Mouse (Mus musculus) CH12.LX (cell line): ENCODE measurements at regions not wholly inside any gene's neighbourhood (a gene's known extent, or its start where the extent isn't known, plus 50 kb on each side); places are given as distances from the start of the nearest gene placed in this dataset.

ENCODE experiments used
- DNase-seq: peaks from one replicate; pipeline ENCODE4 v3.0.0-alpha.2; 2013; ENCODE audit errors: extremely low read depth
- H3K27ac ChIP-seq: 2 replicates; pipeline ENCODE4 v1.5.1; 2012; ENCODE audit warnings: low read depth, mild to moderate bottlenecking, control low read depth, moderate library complexity; ENCODE audit not compliant: insufficient read depth
- H3K27me3 ChIP-seq: replicated peaks from 2 replicates; pipeline ENCODE3; 2012; ENCODE audit warnings: inconsistent platforms
- H3K36me3 ChIP-seq, 2 experiments: replicated peaks in 1 of 2; 2 replicates each; pipeline versions ENCODE3 to v1.6.1; 2012; ENCODE audit warnings: inconsistent platforms in 1 of 2, low read length in 1 of 2, mild to moderate bottlenecking in 1 of 2, mixed read lengths in 1 of 2, moderate library complexity in 1 of 2; ENCODE audit not compliant: control insufficient read depth in 1 of 2, insufficient read depth in 1 of 2
- H3K4me1 ChIP-seq, 2 experiments: 2 replicates each; pipeline ENCODE4 v1.6.1; 2012; ENCODE audit warnings: inconsistent platforms in 1 of 2, moderate library complexity in 1 of 2; ENCODE audit not compliant: insufficient read depth in 2 of 2, control insufficient read depth in 1 of 2
- H3K4me2 ChIP-seq: 2 replicates; pipeline ENCODE4 v1.6.1; 2012; ENCODE audit warnings: low read depth, mild to moderate bottlenecking, control low read depth; ENCODE audit not compliant: poor library complexity, insufficient read depth, severe bottlenecking
- H3K4me3 ChIP-seq, 3 experiments: fragments of 150-350 bp in 1 of 3; sonication (generic) in 1 of 3; replicated peaks in 1 of 3; 2 replicates each; pipeline versions ENCODE3 to v1.5.1; 2011 to 2012; ENCODE audit warnings: low read depth in 2 of 3, low read length in 2 of 3, mild to moderate bottlenecking in 2 of 3, moderate library complexity in 2 of 3, control low read depth in 1 of 3, improper control_type of control experiment in 1 of 3, inconsistent platforms in 1 of 3, mixed read lengths in 1 of 3; ENCODE audit not compliant: poor library complexity in 1 of 3
- H3K79me2 ChIP-seq: replicated peaks from 2 replicates; pipeline ENCODE4 v1.6.1; 2012; ENCODE audit warnings: mild to moderate bottlenecking, moderate library complexity; ENCODE audit not compliant: control insufficient read depth, poor library complexity, insufficient read depth, severe bottlenecking; ENCODE audit errors: extremely low read depth
- H3K9ac ChIP-seq: 2 replicates; pipeline ENCODE4 v1.6.1; 2012; ENCODE audit warnings: low read depth, mild to moderate bottlenecking, control low read depth, moderate library complexity; ENCODE audit not compliant: insufficient read depth
- H3K9me3 ChIP-seq: replicated peaks from 2 replicates; pipeline ENCODE3; 2012; ENCODE audit warnings: low read length, inconsistent platforms, mixed read lengths
- BHLHE40 ChIP-seq: IDR thresholded peaks from 2 replicates; pipeline ENCODE4 v1.6.1; 2011; ENCODE audit warnings: mild to moderate bottlenecking, low read depth, low read length, improper control_type of control experiment
- E2F4 ChIP-seq: IDR thresholded peaks from 2 replicates; pipeline ENCODE4 v1.6.1; 2011; ENCODE audit warnings: low read depth, low read length, improper control_type of control experiment; ENCODE audit not compliant: insufficient replicate concordance
- ELF1 ChIP-seq: IDR thresholded peaks from 2 replicates; pipeline ENCODE4 v1.6.1; 2014; ENCODE audit warnings: low read depth, mild to moderate bottlenecking, inconsistent platforms, low read length, improper control_type of control experiment
- GABPA ChIP-seq: IDR thresholded peaks from 2 replicates; pipeline ENCODE4 v1.6.1; 2012; ENCODE audit warnings: low read depth, low read length, improper control_type of control experiment, inconsistent platforms; ENCODE audit not compliant: insufficient replicate concordance
- JUN ChIP-seq: IDR thresholded peaks from 2 replicates; pipeline ENCODE4 v1.6.1; 2011; ENCODE audit warnings: low read depth, mild to moderate bottlenecking, low read length, improper control_type of control experiment, moderate library complexity; ENCODE audit not compliant: insufficient read depth
- JUND ChIP-seq: conservative IDR thresholded peaks from 2 replicates; pipeline ENCODE4 v1.6.1; 2011; ENCODE audit warnings: low read depth, low read length, improper control_type of control experiment
- MEF2A ChIP-seq: IDR thresholded peaks from 2 replicates; pipeline ENCODE4 v1.6.1; 2014; ENCODE audit warnings: low read depth, mild to moderate bottlenecking, inconsistent platforms, low read length, improper control_type of control experiment, borderline replicate concordance
- MXI1 ChIP-seq: IDR thresholded peaks from 2 replicates; pipeline ENCODE4 v1.6.1; 2011; ENCODE audit warnings: mild to moderate bottlenecking, low read depth, low read length, improper control_type of control experiment
- POLR2AphosphoS2 ChIP-seq: IDR thresholded peaks from 2 replicates; pipeline ENCODE4 v1.6.1; 2011; ENCODE audit warnings: low read depth, low read length, improper control_type of control experiment
- RAD21 ChIP-seq: IDR thresholded peaks from 2 replicates; pipeline ENCODE4 v1.6.1; 2011; ENCODE audit warnings: low read depth, mild to moderate bottlenecking, low read length, improper control_type of control experiment, moderate library complexity
- SMC3 ChIP-seq: IDR thresholded peaks from 2 replicates; pipeline ENCODE4 v1.6.1; 2011; ENCODE audit warnings: low read depth, low read length, improper control_type of control experiment
- TBP ChIP-seq: conservative IDR thresholded peaks from 2 replicates; pipeline ENCODE4 v1.6.1; 2011; ENCODE audit warnings: low read depth, low read length, improper control_type of control experiment
- TCF12 ChIP-seq: IDR thresholded peaks from 2 replicates; pipeline ENCODE4 v1.6.1; 2014; ENCODE audit warnings: low read depth, mild to moderate bottlenecking, inconsistent platforms, low read length, improper control_type of control experiment
- ZKSCAN1 ChIP-seq: IDR thresholded peaks from 2 replicates; pipeline ENCODE4 v1.6.1; 2012; ENCODE audit warnings: low read depth, inconsistent platforms, low read length, improper control_type of control experiment, borderline replicate concordance
- ZMIZ1 ChIP-seq: IDR thresholded peaks from 2 replicates; pipeline ENCODE4 v1.6.1; 2012; ENCODE audit warnings: low read depth, mild to moderate bottlenecking, inconsistent platforms, low read length, improper control_type of control experiment
- dilution Hi-C: fragments of 300-500 bp; cut with MboI; formaldehyde crosslinking; loops from 2 replicates; pipeline ENCODE4 v1.14.3; 2020; ENCODE audit warnings: low sequenced_read_pairs; ENCODE audit not compliant: extremely low pct_unique_long_range_greater_than_20kb, extremely low pct_ligation_motif_present
- in situ Hi-C: fragments of 300-500 bp; cut with MboI; formaldehyde crosslinking; loops from 3 replicates; pipeline ENCODE4 v1.14.3; 2019; ENCODE audit warnings: low sequenced_read_pairs, low pct_ligation_motif_present, low pct_unique_long_range_greater_than_20kb, mixed read lengths

- in situ Hi-C loops = no loop called here
- dilution Hi-C loops = no loop called here
- TF ChIP-seq JUND (no peak), TBP (no peak), JUN (no peak), GABPA (no peak), E2F4 (no peak)
Observed at GRCm38 (mm10) chr2:137687208-137687607, 569.2 kb upstream of the Btbd3 start.

GRCm38 (mm10) chr2:137686735-137687134, 569.6 kb upstream of the Btbd3 start:
- Histone ChIP-seq H3K36me3 (no peaks in the 10 kb centered on the region), H3K9me3 (peaks cover 58% of the 10 kb centered on the region), H3K27me3 (no peaks in the 10 kb centered on the region), H3K4me1 (no peaks in the 10 kb centered on the region), H3K4me3 (no peak overlapping the region), H3K4me2 (no peak overlapping the region), H3K27ac (no peak overlapping the region), H3K9ac (no peak overlapping the region), H3K79me2 (no peaks in the 10 kb centered on the region)
- in situ Hi-C loops (no loop called here), dilution Hi-C loops (no loop called here)
- no peak for TF ChIP-seq BHLHE40
- TF ChIP-seq RAD21 = no peak
- TF ChIP-seq POLR2AphosphoS2 = no peak
- no peak for TF ChIP-seq TCF12
- DNase-seq = no peak

More at GRCm38 (mm10) chr2:137687208-137687607, 569.2 kb upstream of the Btbd3 start:
- DNase-seq = no peak
- H3K79me2 ChIP-seq = no peaks in the 10 kb centered on the region
- no peak overlapping the region for H3K9ac ChIP-seq
- no peak overlapping the region for H3K27ac ChIP-seq
- no peaks in the 10 kb centered on the region for H3K36me3 ChIP-seq
- H3K4me2 ChIP-seq = no peak overlapping the region
- peaks cover 61% of the 10 kb centered on the region for H3K9me3 ChIP-seq
- H3K4me1 ChIP-seq = no peaks in the 10 kb centered on the region
- no peak overlapping the region for H3K4me3 ChIP-seq
- no peaks in the 10 kb centered on the region for H3K27me3 ChIP-seq

DNA sequence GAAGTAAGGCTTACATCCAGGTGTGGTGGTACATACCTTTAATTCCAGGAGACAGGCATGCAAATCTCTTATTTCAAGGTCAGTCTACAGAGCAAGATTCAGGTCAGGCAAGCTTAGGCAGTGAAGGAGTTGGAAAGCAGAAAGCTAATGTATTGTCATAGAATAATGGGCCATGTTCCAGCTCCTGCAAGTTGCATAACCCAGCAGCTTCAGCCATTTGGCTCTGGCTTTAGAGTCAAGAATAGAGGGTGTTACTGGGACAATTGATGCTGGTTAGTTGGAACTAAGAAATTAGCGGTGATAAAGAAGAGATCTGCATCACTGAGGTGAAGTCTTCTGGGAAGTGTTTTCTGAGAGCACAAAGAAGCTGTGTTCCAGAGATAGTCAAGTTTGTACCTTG, 565.3 kb upstream of the Jag1 start:
- Histone ChIP-seq H3K4me3 (no peak overlapping the region), H3K4me1 (no peaks in the 10 kb centered on the region), H3K36me3 (no peaks in the 10 kb centered on the region), H3K9me3 (peaks cover 42% of the 10 kb centered on the region), H3K4me2 (no peak overlapping the region), H3K27me3 (no peaks in the 10 kb centered on the region), H3K27ac (no peak overlapping the region), H3K79me2 (no peaks in the 10 kb centered on the region), H3K9ac (no peak overlapping the region)
- no peak for TF ChIP-seq MXI1
- TF ChIP-seq ZMIZ1 = no peak
- TF ChIP-seq JUN = no peak
- no peak for TF ChIP-seq SMC3
- no peak for TF ChIP-seq MEF2A
- no peak for TF ChIP-seq BHLHE40
- TF ChIP-seq ZKSCAN1 = no peak
- no peak for TF ChIP-seq ELF1
- dilution Hi-C loops (no loop called here), in situ Hi-C loops (no loop called here)
- no peak for DNase-seq
